Mouse (Mus musculus) NIH3T3 (cell line): ENCODE measurements at regions not wholly inside any gene's neighbourhood (a gene's known extent, or its start where the extent isn't known, plus 50 kb on each side); places are given as distances from the start of the nearest gene placed in this dataset.

Source experiments
- DNase-seq: peaks from one replicate; pipeline ENCODE4 v3.0.0-alpha.2; 2012; ENCODE audit warnings: low read depth

GRCm38 (mm10) chr1:89207306-89207705, 137.1 kb downstream of the Sh3bp4 start:
- peak; percentile 66 for DNase-seq

- DNase-seq: no peak
Observed at GRCm38 (mm10) chr1:89211116-89211515, 140.9 kb downstream of the Sh3bp4 start.

- DNase-seq: no peak
Observed at GRCm38 (mm10) chr1:89228426-89228825, 158.2 kb downstream of the Sh3bp4 start.

- peak; percentile 46 for DNase-seq
Observed at GRCm38 (mm10) chr1:89231756-89232155, 161.5 kb downstream of the Sh3bp4 start.

GRCm38 (mm10) chr1:89232391-89232790, 162.2 kb downstream of the Sh3bp4 start:
- DNase-seq: peak; percentile 14

- no peak for DNase-seq
Observed at GRCm38 (mm10) chr1:89234895-89235294, 164.7 kb downstream of the Sh3bp4 start.

GRCm38 (mm10) chr1:89235296-89235695, 165.1 kb downstream of the Sh3bp4 start:
- DNase-seq: peak; percentile 88

GRCm38 (mm10) chr1:89237696-89238095, 167.5 kb downstream of the Sh3bp4 start:
- no peak for DNase-seq

- no peak for DNase-seq
Observed at GRCm38 (mm10) chr1:89244598-89244997, 174.4 kb downstream of the Sh3bp4 start.

GRCm38 (mm10) chr1:89245202-89246003, 175.2 kb downstream of the Sh3bp4 start:
- DNase-seq: peak; percentile 92

- DNase-seq: no peak
Observed at GRCm38 (mm10) chr1:89251753-89252152, 181.5 kb downstream of the Sh3bp4 start.

- no peak for DNase-seq
Observed at GRCm38 (mm10) chr1:89252528-89252927, 182.3 kb downstream of the Sh3bp4 start.

- no peak for DNase-seq
Observed at GRCm38 (mm10) chr1:89257945-89258344, 187.7 kb downstream of the Sh3bp4 start.

GRCm38 (mm10) chr1:89265771-89266170, 188.8 kb upstream of the Agap1 start:
- DNase-seq: no peak

GRCm38 (mm10) chr1:89268806-89269205, 185.8 kb upstream of the Agap1 start:
- DNase-seq: peak; percentile 50

GRCm38 (mm10) chr1:89271743-89272142, 182.9 kb upstream of the Agap1 start:
- DNase-seq: no peak

- no peak for DNase-seq
Observed at GRCm38 (mm10) chr1:89273021-89273420, 181.6 kb upstream of the Agap1 start.

- DNase-seq: no peak
Observed at GRCm38 (mm10) chr1:89273786-89274362, 180.7 kb upstream of the Agap1 start.

GRCm38 (mm10) chr1:89279382-89279781, 175.2 kb upstream of the Agap1 start:
- DNase-seq: no peak

- DNase-seq: no peak
Observed at GRCm38 (mm10) chr1:89281107-89281655, 173.4 kb upstream of the Agap1 start.

- no peak for DNase-seq
Observed at GRCm38 (mm10) chr1:89285041-89285440, 169.6 kb upstream of the Agap1 start.

- DNase-seq: no peak
Observed at GRCm38 (mm10) chr1:89287136-89287795, 167.3 kb upstream of the Agap1 start.

GRCm38 (mm10) chr1:89288001-89288400, 166.6 kb upstream of the Agap1 start:
- no peak for DNase-seq
